Mouse (Mus musculus) large intestine, adult 2 months (tissue): ENCODE results near the gene Hmcn1. TPM values are rescaled to one million over a fixed set of nuclear protein-coding genes. Genes with fewer than 3 reads are reported as not detected.
A peak's percentile ranks its signal among the peaks of the same experiment; 100 is the strongest.

Source experiments
- DNase-seq: peaks from one replicate; pipeline ENCODE4 v3.0.0-alpha.2; 2012; ENCODE audit warnings: low read depth, low spot score
- WGBS: fragments of 180-500 bp; shearing (Covaris S2); methylation state at CpG from one replicate; pipeline ENCODE4 v1.1.7; 2018; 5-methylcytosine and 5-hydroxymethylcytosine counted together
- polyA plus RNA-seq: library from polyadenylated mRNA; depleted of rRNA; stranded (reverse); fragments of >200 nt; gene quantifications from 2 replicates; pipeline ENCODE4 v1.2.3, GENCODE M21; 2012; rRNA removed

The Hmcn1 gene
- polyA plus RNA-seq, 1 experiment, result 2.5 TPM

- 78% methylated on average over 8 of the region's 8 CpGs for WGBS
- no peak for DNase-seq
Measured at GRCm38 (mm10) chr1:150583734-150584133, 409.5 kb downstream of the Hmcn1 start.

GRCm38 (mm10) chr1:150580561-150580960 is 412.7 kb downstream of the Hmcn1 start:
- WGBS, result 68% methylated on average over 7 of the region's 7 CpGs
- no peak for DNase-seq

DNA sequence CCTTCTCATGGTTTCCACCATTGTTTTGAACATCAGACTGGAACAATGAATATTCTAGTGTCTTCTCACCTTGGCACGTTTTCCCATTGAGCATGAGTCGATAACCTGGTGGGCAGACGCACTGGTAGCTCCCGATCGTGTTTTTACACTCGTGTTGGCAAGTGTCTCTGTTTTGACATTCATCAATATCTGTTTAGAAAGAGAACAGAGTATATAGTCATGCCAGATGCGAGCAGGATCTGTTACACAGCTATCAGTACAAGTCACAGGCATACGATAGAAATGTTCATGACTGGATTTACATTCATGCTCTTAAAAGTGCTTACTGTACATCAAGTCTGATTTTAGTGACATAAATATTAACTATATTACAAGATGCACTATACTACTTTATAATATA is 419.8 kb downstream of the Hmcn1 start:
- 91% methylated on average over 8 of the region's 8 CpGs for WGBS
- DNase-seq, result no peak

GRCm38 (mm10) chr1:150570562-150571156 is 422.6 kb downstream of the Hmcn1 start:
- no peak for DNase-seq
- 64% methylated on average over 4 of the region's 4 CpGs for WGBS

GRCm38 (mm10) chr1:150569820-150570543 is 423.3 kb downstream of the Hmcn1 start:
- WGBS, result 89% methylated on average over 5 of the region's 5 CpGs
- no peak for DNase-seq

GRCm38 (mm10) chr1:150566287-150566686 is 426.9 kb downstream of the Hmcn1 start:
- 79% methylated on average over 4 of the region's 4 CpGs for WGBS
- DNase-seq, result no peak

- DNase-seq, result no peak
- WGBS, result 71% methylated on average over 3 of the region's 3 CpGs
Measured at GRCm38 (mm10) chr1:150556621-150557020, 436.6 kb downstream of the Hmcn1 start.

GRCm38 (mm10) chr1:150551390-150551789 is 441.8 kb downstream of the Hmcn1 start:
- 75% methylated on average over 1 of the region's 1 CpGs for WGBS
- DNase-seq, result no peak

GRCm38 (mm10) chr1:150546463-150546862 is 446.8 kb downstream of the Hmcn1 start:
- 62% methylated on average over 3 of the region's 3 CpGs for WGBS
- DNase-seq, result no peak

- peak; percentile 33 for DNase-seq
- WGBS, result 4% methylated on average over 5 of the region's 5 CpGs
Measured at GRCm38 (mm10) chr1:150540267-150540666, 453.0 kb downstream of the Hmcn1 start.

DNA sequence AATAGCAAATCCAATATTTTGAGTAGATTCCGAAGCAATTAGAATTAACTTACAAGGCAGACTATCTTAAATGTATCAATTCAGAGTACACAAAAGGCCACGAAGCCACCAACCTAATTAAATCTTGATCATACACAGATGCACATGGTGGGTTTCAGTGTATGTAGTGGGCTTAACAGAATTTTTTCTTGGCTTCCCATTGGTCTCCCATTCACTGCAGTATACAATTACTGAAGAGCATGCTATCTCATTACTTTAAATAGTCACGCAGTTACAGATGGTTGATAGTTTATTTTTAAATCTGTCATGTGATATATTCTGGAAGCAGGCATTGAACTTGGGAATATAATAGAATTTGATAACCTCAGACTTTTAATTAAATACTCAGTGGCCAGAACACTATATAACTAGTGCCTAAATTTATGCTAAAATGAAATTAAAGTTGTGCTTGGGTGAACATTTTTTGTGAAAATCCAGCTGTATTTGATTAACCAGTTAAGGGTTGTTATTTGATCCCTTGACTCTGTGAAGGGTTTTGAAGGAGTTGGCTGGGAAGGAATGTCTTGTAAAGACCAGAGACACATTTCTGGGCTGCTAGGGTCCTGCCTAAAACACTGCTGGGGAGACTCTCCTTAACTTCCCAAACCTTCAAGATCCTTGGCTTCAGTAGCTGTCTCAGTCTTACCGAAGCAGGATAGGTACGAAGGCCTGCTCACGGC is 455.7 kb downstream of the Hmcn1 start:
- DNase-seq, result no peak
- 91% methylated on average over 6 of the region's 6 CpGs for WGBS

GRCm38 (mm10) chr1:150535770-150536534 is 457.3 kb downstream of the Hmcn1 start:
- WGBS, result 42% methylated on average over 16 of the region's 16 CpGs
- no peak for DNase-seq

- no peak for DNase-seq
- 66% methylated on average over 8 of the region's 8 CpGs for WGBS
Measured at GRCm38 (mm10) chr1:150534587-150534986, 458.6 kb downstream of the Hmcn1 start.

DNA sequence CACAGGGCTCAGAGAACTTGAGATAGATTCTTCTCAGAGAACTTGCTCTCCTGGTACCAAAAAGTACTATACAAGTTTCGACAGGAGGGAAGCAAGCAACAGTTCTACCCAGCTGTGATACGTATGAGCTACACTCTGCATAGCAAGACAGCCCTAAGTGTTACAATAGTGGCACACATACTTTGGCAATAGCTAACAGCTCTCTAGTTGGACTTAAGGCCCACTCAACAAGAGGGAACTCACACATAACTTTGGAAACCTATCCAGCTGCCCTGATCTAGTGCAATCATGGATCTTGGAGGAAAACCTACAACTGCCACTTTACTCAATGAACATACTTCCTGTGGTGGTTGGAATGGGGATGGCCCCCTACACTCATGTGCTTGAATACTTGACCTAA is 480.2 kb downstream of the Hmcn1 start:
- no peak for DNase-seq
- WGBS, result 92% methylated on average over 2 of the region's 2 CpGs

Other genes with a start within 250 kb of the Hmcn1 start
- 0.08 and 0.19 TPM in 2 replicates for gene Gm47985, start 189.1 kb upstream of the Hmcn1 start, polyA plus RNA-seq
- gene Gm8947, start 198.9 kb upstream of the Hmcn1 start, polyA plus RNA-seq, result 0.22 and 0.43 TPM in 2 replicates
- gene Gm47995, start 205.0 kb upstream of the Hmcn1 start, polyA plus RNA-seq, result 0.41 and 0.82 TPM in 2 replicates
- gene 3110040M04Rik, start 210.7 kb upstream of the Hmcn1 start, polyA plus RNA-seq, result 0.15 and 0.84 TPM in 2 replicates
- 0.30 TPM in 1 of 2 replicates, not detected in the other for gene Gm47996, start 216.7 kb upstream of the Hmcn1 start, polyA plus RNA-seq